Mouse (Mus musculus) cerebellum, adult 2 months (tissue): ENCODE measurements around the gene Evx2.

ENCODE experiments used
- CTCF ChIP-seq: fragments of 200-500 bp; IDR thresholded peaks from 2 replicates; pipeline ENCODE4 v1.5.1; 2011; ENCODE audit warnings: low read depth, mild to moderate bottlenecking, control low read depth, low read length, moderate library complexity, borderline replicate concordance; ENCODE audit not compliant: insufficient read depth
- POLR2A ChIP-seq: fragments of 200-500 bp; IDR thresholded peaks from 2 replicates; pipeline ENCODE4 v1.6.1; 2011; ENCODE audit warnings: low read length, control low read depth, borderline replicate concordance; ENCODE audit not compliant: insufficient read depth

DNA sequence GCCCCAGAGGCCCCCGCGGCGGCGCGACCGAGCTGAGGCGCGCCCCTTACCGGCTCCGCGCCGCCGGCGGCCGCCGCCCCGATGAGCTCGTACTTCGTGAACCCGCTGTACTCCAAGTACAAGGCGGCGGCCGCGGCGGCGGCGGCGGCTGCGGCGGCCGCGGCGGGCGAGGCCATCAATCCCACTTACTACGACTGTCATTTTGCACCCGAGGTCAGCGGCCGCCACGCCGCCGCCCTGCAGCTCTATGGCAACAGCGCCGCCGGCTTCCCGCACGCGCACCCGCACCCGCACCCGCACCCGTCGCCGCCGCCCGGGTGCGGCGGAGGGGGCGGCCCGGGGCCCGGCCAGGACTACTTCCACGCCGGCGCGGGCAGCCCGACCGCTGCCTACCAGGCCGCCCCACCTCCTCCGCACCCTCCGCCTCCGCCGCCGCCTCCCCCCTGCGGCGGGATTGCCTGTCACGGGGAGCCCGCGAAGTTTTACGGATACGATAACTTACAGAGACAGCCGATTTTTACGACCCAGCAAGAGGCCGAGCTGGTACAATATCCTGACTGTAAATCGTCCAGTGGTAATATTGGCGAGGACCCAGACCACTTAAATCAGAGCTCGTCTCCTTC is 46.2 kb upstream of the Evx2 start:
- TF ChIP-seq POLR2A (no peak), CTCF (no peak)
